Mouse (Mus musculus): ENCODE results near the gene Wnt2.

Wnt2 gene
- long read RNA-seq, experiment 1, result 0 reads
- long read RNA-seq, experiment 2, partial matches to known transcripts, result 0 of 2 reads
- long read RNA-seq, experiment 2, other reads (novel, unspliced or antisense), result 0 of 2 reads

DNA sequence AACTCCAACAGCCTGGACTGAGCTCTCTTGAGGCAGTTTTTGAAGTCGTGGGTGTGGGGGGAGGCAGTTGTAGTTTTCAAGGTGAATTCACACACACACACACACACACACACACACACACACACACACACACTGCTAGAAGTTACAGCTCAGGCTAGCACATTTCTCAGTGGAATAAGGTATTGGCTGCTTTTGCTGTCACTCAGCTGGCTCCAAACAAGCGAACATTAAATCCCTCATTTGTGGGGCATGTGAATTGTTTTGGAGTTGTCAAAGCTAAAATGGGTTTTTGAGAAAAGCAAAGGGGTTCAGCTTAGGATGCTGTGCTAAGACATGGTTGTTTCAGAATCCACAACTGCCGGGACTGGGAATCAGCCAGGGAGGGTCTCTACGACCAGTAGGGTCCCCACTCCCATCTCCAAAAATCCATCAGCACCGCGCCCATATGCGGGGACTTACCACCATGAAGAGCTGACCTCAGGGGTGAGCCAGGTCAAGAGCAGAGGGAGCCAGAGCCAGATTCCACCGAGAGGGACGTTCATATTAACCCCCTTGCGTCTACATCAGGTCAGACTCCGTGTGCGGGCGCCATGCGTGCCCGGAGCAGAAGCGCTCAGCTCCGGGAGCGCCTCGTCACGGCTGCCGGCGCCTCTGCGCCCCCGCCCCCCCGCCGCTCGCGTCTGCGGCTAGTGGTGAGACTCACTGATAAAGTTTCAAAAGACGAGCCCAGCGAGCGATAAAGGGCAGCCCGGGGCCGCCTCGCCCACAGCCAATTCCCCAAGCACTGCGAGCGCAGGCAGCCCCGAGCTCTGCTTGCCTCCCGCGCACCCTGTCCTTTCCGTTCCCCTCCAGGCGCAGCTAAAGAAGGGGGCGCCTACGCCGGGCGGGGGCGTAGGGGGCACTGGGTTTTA is at the start of gene Wnt2:
Wnt2 (minus strand) TSS at position 840 of the 911 bp plus-strand sequence.
- intact Hi-C loops (cut with DNase I), result no loop called here

DNA sequence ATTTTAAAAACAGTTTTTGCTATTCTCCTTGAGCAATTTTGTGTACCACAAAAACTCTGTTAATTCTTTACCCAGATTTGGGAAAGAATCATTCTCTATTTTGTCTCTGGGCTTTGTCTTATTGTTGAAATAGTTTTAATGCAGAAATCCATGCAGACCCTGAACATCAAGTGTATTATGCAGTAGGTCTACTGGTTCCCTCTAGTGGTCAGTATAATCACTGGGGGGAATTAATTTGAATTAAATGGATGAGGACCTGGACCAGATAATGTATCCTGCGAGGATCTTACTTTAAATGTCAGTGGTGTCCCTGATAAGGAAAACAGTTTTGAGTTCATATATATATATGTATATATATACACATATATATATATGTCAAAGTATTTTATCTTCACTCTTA is 48.2 kb upstream of the Wnt2 start:
- intact Hi-C loops (cut with DNase I), result loop anchor here (5.0 kb wide), 1 partner anchor 151 kb away; no protein-coding TSS in a partner anchor

DNA sequence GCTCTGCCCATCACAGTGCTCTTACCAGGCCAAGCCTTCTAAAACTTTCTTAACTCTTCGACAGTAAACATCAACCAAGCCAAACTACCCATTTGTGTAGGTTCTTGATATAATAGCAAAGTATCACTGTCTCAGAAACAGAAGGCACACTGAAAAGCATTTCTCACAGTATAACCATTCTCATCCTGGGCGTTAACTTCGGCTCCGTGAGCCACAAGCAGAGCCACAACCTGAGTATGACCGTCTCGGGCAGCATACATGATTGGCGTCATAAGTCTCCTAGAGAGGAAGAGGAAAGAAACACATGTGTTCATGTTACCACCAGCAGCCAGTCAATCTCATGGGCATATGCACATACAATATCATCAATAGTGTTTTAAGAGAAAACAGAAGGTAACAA is 46.6 kb upstream of the Wnt2 start:
- intact Hi-C loops (cut with DNase I), result loop anchor here (5.0 kb wide), 1 partner anchor 150 kb away; no protein-coding TSS in a partner anchor

DNA sequence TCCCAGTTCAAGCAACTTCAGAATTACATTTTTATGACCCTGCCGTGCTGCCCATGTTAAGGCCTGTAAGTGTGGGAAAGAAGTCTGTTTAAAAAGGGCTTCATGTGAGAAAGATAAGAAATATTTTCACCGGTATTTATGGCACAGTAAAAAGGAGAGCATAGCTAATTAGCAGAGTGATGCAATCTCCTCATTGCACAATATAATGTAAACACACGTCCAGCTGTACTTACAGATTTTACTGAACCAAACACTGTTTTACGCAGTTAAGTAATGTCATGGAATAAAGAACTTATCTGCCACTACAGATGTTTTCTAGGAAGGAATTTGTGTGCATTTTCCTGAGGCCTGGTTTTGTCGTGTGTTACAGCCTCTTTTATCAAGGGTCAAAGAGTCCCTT is 46.2 kb upstream of the Wnt2 start:
- intact Hi-C loops (cut with DNase I), result loop anchor here (5.0 kb wide), 1 partner anchor 149 kb away; no protein-coding TSS in a partner anchor

GRCm38 (mm10) chr6:18057899-18058298 is 27.5 kb upstream of the Wnt2 start:
- intact Hi-C loops (cut with DNase I), result no loop called here

- intact Hi-C loops (cut with DNase I), result no loop called here
Measured at GRCm38 (mm10) chr6:18051702-18052101, 21.3 kb upstream of the Wnt2 start.

DNA sequence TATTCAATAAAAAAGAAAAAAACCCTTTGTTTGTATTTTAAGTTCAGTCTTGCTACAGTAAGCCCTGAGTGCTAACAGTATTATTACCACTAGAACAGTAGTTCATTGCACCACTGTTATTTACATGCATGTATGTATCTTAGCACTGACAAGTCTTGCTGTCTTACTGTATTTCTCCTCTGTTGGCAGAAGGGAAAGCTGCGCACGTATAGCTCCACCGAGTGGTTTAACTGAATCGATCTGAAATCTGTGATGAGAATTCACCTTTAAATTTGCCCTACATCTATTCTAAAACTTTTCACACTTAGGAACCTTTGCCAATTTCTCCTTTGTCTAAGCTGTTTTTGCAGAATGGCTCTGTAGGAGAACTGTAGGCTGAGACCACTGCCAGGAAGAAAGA is 13.9 kb upstream of the Wnt2 start:
- intact Hi-C loops (cut with DNase I), result no loop called here

DNA sequence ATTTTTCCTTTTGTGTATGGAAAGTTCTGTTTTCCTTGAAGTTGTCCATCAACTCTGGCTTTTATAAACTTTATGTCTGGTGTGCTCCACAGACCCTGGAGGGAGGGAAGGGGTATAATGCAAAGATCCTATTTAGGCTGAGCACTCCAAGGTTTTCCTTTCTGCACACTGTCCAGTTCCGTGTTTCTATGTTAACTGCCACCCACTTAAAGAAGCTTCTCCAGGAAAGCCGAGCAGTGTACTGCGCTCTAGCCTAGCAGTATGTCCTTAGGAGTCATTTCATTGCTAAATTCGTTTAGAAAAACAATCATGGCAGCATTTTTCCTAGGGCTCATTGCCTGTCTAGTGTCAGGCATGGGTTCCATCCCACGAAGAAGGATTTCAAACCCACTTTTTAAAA is 12.8 kb upstream of the Wnt2 start:
- intact Hi-C loops (cut with DNase I), result no loop called here

GRCm38 (mm10) chr6:18032271-18032670 is 1.9 kb upstream of the Wnt2 start:
- intact Hi-C loops (cut with DNase I), result no loop called here

- intact Hi-C loops (cut with DNase I), result no loop called here
Measured at GRCm38 (mm10) chr6:18031509-18032010, 1.2 kb upstream of the Wnt2 start.

DNA sequence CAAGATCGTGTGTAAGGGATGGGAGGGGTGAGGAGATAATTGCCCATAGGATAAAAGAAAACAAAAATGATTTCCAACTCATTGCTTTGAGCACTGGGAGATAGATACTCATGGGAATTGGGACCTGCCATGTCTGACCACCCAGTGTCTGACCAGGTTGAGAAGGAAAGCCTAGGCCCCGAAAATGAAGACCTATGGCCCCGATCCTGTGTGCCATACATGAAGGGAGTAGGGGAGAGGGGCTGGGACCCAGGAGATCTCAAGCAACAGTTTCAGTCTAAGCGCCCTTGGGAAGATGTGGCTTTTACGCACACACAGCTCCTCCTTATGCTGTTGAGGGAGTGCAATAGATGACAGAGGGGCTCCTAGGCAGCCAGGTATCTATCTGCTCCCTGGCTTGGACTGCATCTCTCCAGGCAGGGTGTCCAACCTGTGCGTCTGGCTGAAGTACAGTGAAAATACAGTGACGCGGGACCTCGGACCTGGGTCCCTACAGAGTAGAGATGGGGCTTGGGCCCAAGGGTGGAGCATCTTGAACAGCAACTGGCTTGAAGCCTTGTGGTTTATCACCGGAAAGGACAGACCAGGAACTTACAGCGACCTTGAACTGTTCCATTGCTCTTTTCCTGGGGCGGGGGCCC is 603 bp upstream of the Wnt2 start:
- intact Hi-C loops (cut with DNase I), result no loop called here

GRCm38 (mm10) chr6:18024133-18024794 is 6.1 kb downstream of the Wnt2 start:
- intact Hi-C loops (cut with DNase I), result no loop called here

DNA sequence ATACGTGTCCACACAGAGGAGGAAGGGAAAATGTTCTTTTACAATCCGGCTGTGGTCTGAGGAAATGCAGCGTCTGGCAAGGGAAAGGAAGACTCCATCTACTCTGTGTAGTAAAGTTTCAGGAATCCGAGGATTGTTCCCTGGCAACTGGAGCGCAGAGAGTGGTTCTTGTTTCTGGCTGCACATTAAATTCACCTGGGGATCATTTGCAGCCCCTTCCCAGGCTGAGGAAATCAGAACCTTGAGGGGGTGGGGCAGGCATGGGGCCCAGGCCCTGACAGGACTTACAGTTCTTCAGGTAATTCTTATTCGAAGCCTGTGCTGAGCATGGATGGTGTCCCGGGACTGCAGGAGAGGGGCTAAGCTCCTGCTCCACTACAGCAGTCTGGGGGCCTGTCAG is 17.0 kb downstream of the Wnt2 start:
- intact Hi-C loops (cut with DNase I), result no loop called here

GRCm38 (mm10) chr6:18007356-18007755 is 23.0 kb downstream of the Wnt2 start:
- intact Hi-C loops (cut with DNase I), result no loop called here

DNA sequence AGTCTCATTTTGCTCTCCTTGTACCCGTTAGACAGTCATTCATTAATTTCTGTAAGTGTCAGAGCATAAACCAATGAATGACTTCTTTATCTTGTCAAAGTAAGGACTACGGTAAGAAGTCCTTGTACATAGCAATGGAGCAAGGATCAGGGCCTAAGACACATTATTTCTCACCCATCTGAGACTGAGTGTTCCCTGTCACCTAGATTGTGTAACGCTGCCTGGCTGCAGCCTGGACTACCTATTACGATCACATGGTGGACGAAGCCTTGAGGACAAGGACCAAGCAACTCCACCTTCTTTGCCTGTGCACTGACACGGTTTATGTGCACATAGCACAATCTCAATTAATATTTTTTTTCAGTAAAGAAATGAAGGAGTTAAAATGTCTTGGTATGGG is 28.3 kb downstream of the Wnt2 start:
- intact Hi-C loops (cut with DNase I), result no loop called here

GRCm38 (mm10) chr6:17998497-17998896 is 31.9 kb downstream of the Wnt2 start:
- intact Hi-C loops (cut with DNase I), result no loop called here

- intact Hi-C loops (cut with DNase I), result no loop called here
Measured at GRCm38 (mm10) chr6:17994956-17995790, 35.2 kb downstream of the Wnt2 start.

GRCm38 (mm10) chr6:17991625-17992024 is 38.8 kb downstream of the Wnt2 start:
- intact Hi-C loops (cut with DNase I), result no loop called here

DNA sequence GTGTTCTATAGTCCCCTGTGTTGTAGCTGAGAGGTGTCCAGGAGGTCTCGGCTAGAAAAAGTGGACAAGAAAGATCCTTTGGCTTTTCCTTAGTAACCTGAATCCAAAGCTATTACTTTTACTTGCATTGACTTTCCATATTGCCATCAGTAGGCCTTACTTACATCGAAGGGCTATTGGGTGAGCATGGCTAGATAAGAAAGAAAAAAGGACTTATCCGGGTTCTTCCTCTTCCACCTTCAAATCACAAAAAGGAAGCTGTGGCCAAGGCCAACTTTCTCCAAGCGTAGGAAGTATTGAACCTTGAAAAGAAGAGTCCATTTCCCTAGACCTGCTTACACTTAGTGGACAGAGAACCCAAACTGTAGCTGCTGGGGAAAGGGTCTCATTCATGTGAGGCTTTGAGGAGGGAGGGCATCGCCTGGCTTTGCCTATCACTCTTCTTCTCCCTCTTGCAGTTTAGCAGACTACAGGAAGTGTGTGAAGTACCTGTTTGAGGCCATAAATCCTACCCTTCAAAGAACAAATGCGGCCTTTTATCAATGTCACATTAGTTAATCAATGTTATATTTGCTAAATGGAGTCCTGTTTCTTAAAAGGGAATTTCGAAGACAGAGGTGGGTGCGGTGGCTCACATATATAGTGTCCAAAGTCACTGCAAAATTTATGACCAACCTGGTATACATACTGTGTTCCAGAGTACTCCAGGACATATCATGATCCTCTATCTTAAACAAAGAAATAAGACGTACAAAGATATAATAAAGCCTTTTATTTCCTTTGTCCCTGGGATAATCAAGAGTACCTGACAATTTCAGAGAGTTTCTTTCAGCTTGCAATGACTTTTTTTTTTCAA is 40.0 kb downstream of the Wnt2 start:
- intact Hi-C loops (cut with DNase I), result no loop called here

DNA sequence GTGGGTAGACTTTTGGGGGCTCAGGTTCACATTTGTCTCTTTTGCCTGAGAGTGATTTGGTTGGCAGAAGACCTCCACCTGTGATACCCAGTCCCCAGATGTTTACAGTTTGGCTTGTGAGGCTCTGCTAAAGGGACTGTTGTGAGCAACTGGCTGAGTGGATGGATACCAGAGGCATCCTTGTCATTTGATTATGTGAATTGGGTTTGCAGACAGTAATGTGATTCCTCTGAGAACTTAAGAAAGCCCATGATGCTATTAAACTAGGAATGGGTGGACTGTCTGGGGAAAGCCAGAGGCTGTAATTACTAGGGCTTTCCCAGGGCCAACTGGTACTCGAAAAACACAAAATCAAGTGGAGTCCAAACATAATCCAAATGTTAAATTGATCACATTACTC is 51.0 kb downstream of the Wnt2 start:
- intact Hi-C loops (cut with DNase I), result no loop called here
